Mouse (Mus musculus) forelimb bud, embryonic 11.5 days (tissue): ENCODE measurements around the gene Prim2.
"Not testable (repeated sequence)": the region's sequence is repeated elsewhere in the genome, so short reads cannot be mapped to it uniquely, and the experiment has no call there.

Experiments used
- DNase-seq: peaks from one replicate; pipeline ENCODE4 v3.0.0-alpha.2; 2012; ENCODE audit warnings: low read depth, low spot score

The Prim2 gene

GRCm38 (mm10) chr1:33650875-33651274, 18.7 kb downstream of the Prim2 start:
- no peak for DNase-seq

GRCm38 (mm10) chr1:33649534-33650108, 20.0 kb downstream of the Prim2 start:
- DNase-seq = no peak

- no peak for DNase-seq
Observed at GRCm38 (mm10) chr1:33649021-33649420, 20.6 kb downstream of the Prim2 start.

- no peak for DNase-seq
Observed at GRCm38 (mm10) chr1:33647661-33648060, 21.9 kb downstream of the Prim2 start.

GRCm38 (mm10) chr1:33647173-33647572, 22.4 kb downstream of the Prim2 start:
- DNase-seq = no peak

GRCm38 (mm10) chr1:33645689-33646088, 23.9 kb downstream of the Prim2 start:
- no peak for DNase-seq

- no peak for DNase-seq
Observed at GRCm38 (mm10) chr1:33641139-33641538, 28.5 kb downstream of the Prim2 start.

GRCm38 (mm10) chr1:33640089-33640488, 29.5 kb downstream of the Prim2 start:
- DNase-seq = no peak

- no peak for DNase-seq
Observed at GRCm38 (mm10) chr1:33639234-33639633, 30.4 kb downstream of the Prim2 start.

- DNase-seq = no peak
Observed at GRCm38 (mm10) chr1:33637827-33638226, 31.8 kb downstream of the Prim2 start.

GRCm38 (mm10) chr1:33636421-33637195, 33.0 kb downstream of the Prim2 start:
- DNase-seq = no peak

- DNase-seq = not testable (repeated sequence)
Observed at GRCm38 (mm10) chr1:33631002-33631618, 38.5 kb downstream of the Prim2 start.

GRCm38 (mm10) chr1:33627803-33628202, 41.8 kb downstream of the Prim2 start:
- DNase-seq = no peak

GRCm38 (mm10) chr1:33627070-33627469, 42.5 kb downstream of the Prim2 start:
- DNase-seq = no peak

- DNase-seq = no peak
Observed at GRCm38 (mm10) chr1:33624900-33625299, 44.7 kb downstream of the Prim2 start.

GRCm38 (mm10) chr1:33624441-33624840, 45.2 kb downstream of the Prim2 start:
- no peak for DNase-seq

- DNase-seq = no peak
Observed at GRCm38 (mm10) chr1:33621791-33622190, 47.8 kb downstream of the Prim2 start.

- DNase-seq = no peak
Observed at GRCm38 (mm10) chr1:33620091-33620788, 49.4 kb downstream of the Prim2 start.

- not testable (repeated sequence) for DNase-seq
Observed at GRCm38 (mm10) chr1:33616642-33617041, 53.0 kb downstream of the Prim2 start.

GRCm38 (mm10) chr1:33612100-33612499, 57.5 kb downstream of the Prim2 start:
- DNase-seq = no peak

- no peak for DNase-seq
Observed at GRCm38 (mm10) chr1:33610026-33610721, 59.4 kb downstream of the Prim2 start.

GRCm38 (mm10) chr1:33608133-33608532, 61.5 kb downstream of the Prim2 start:
- no peak for DNase-seq
